Mouse (Mus musculus) heart, adult 2 months (tissue): ENCODE measurements at regions not wholly inside any gene's neighbourhood (a gene's known extent, or its start where the extent isn't known, plus 50 kb on each side); places are given as distances from the start of the nearest gene placed in this dataset.

Experiments used
- DNase-seq, 2 experiments: peaks; one replicate each; pipeline ENCODE4 v3.0.0; 2021
- H3K27ac ChIP-seq: fragments of 200-600 bp; 2 replicates; pipeline ENCODE4 v1.8.1; 2022
- H3K27me3 ChIP-seq: fragments of 200-500 bp; 2 replicates; pipeline ENCODE4 v1.6.1; 2012; ENCODE audit warnings: mild to moderate bottlenecking, low read length, inconsistent platforms, mixed read lengths; ENCODE audit not compliant: control insufficient read depth, insufficient read depth
- H3K36me3 ChIP-seq: fragments of 200-500 bp; 2 replicates; pipeline ENCODE4 v1.6.1; 2012; ENCODE audit warnings: low read length, inconsistent platforms; ENCODE audit not compliant: control insufficient read depth, insufficient read depth
- H3K4me1 ChIP-seq: fragments of 200-500 bp; 2 replicates; pipeline ENCODE4 v1.6.1; 2011; ENCODE audit warnings: low read length; ENCODE audit not compliant: control insufficient read depth, insufficient read depth
- H3K4me3 ChIP-seq: fragments of 200-600 bp; 2 replicates; pipeline ENCODE4 v1.8.1; 2022
- H3K79me2 ChIP-seq: fragments of 200-500 bp; replicated peaks from 2 replicates; pipeline ENCODE4 v1.6.1; 2012; ENCODE audit warnings: mild to moderate bottlenecking, inconsistent platforms, low read length, moderate library complexity, mixed read lengths; ENCODE audit not compliant: control insufficient read depth, insufficient read depth
- H3K9ac ChIP-seq: fragments of 200-500 bp; 2 replicates; pipeline ENCODE4 v1.6.1; 2012; ENCODE audit warnings: low read depth, mild to moderate bottlenecking, control low read depth, inconsistent platforms, low read length, mixed read lengths
- CTCF ChIP-seq: fragments of 200-600 bp; IDR thresholded peaks from 2 replicates; pipeline ENCODE4 v1.8.1; 2022; ENCODE audit warnings: antibody characterized with exemption, mild to moderate bottlenecking, moderate library complexity
- EP300 ChIP-seq: fragments of 200-500 bp; IDR thresholded peaks from 2 replicates; pipeline ENCODE4 v1.6.1; 2011; ENCODE audit warnings: low read depth, low read length, control low read depth; ENCODE audit not compliant: insufficient read depth
- POLR2A ChIP-seq: fragments of 200-500 bp; IDR thresholded peaks from 2 replicates; pipeline ENCODE4 v1.6.1; 2011; ENCODE audit warnings: mild to moderate bottlenecking, low read depth, low read length, control low read depth; ENCODE audit not compliant: insufficient read depth
- WGBS: fragments of 180-500 bp; shearing (Covaris S2); methylation state at CpG from one replicate; pipeline ENCODE4 v1.1.7; 2018; 5-methylcytosine and 5-hydroxymethylcytosine counted together
- intact Hi-C: fragments of 180-260 bp; cut with DNase I; formaldehyde crosslinking; loops from one replicate; pipeline ENCODE4 v1.15.1; 2025

GRCm38 (mm10) chr7:70698986-70699385, 332.5 kb upstream of the Nr2f2 start:
- H3K79me2 ChIP-seq: no peaks in the 10 kb centered on the region
- TF ChIP-seq EP300 (no peak), POLR2A (no peak), CTCF (no peak)
- no peak overlapping the region for H3K9ac ChIP-seq
- H3K27ac ChIP-seq: no peak overlapping the region
- WGBS: 63% methylated on average over 2 of the region's 2 CpGs
- no peak overlapping the region for H3K4me3 ChIP-seq
- no peaks in the 10 kb centered on the region for H3K4me1 ChIP-seq
- intact Hi-C loops: no loop called here
- no peaks in the 10 kb centered on the region for H3K36me3 ChIP-seq
- no peaks in the 10 kb centered on the region for H3K27me3 ChIP-seq
- no peak for DNase-seq

- no peak overlapping the region for H3K4me3 ChIP-seq
- no peak overlapping the region for H3K9ac ChIP-seq
- H3K79me2 ChIP-seq: no peaks in the 10 kb centered on the region
- intact Hi-C loops: no loop called here
- TF ChIP-seq POLR2A (no peak), CTCF (no peak), EP300 (no peak)
- DNase-seq: no peak
- no peaks in the 10 kb centered on the region for H3K4me1 ChIP-seq
- no peaks in the 10 kb centered on the region for H3K27me3 ChIP-seq
- WGBS: 66% methylated on average over 4 of the region's 4 CpGs
- H3K36me3 ChIP-seq: no peaks in the 10 kb centered on the region
- no peak overlapping the region for H3K27ac ChIP-seq
These were observed 325.6 kb upstream of the Nr2f2 start for GRCm38 (mm10) chr7:70692160-70692559.

- Histone ChIP-seq H3K36me3 (no peaks in the 10 kb centered on the region), H3K27ac (no peak overlapping the region), H3K4me3 (no peak overlapping the region), H3K27me3 (no peaks in the 10 kb centered on the region), H3K4me1 (no peaks in the 10 kb centered on the region), H3K79me2 (no peaks in the 10 kb centered on the region), H3K9ac (no peak overlapping the region)
- intact Hi-C loops: no loop called here
- TF ChIP-seq CTCF (no peak), POLR2A (no peak), EP300 (no peak)
- DNase-seq: no peak
- WGBS: 65% methylated on average over 7 of the region's 7 CpGs
These were observed 324.3 kb upstream of the Nr2f2 start for GRCm38 (mm10) chr7:70690845-70691244.

- intact Hi-C loops: no loop called here
- WGBS: 92% methylated on average over 2 of the region's 2 CpGs
These were observed 302.5 kb upstream of the Nr2f2 start for GRCm38 (mm10) chr7:70669065-70669464.

GRCm38 (mm10) chr7:70660162-70660561, 293.6 kb upstream of the Nr2f2 start:
- no peak for DNase-seq
- no peaks in the 10 kb centered on the region for H3K79me2 ChIP-seq
- H3K4me1 ChIP-seq: no peaks in the 10 kb centered on the region
- no peaks in the 10 kb centered on the region for H3K27me3 ChIP-seq
- no peak overlapping the region for H3K27ac ChIP-seq
- no peak overlapping the region for H3K4me3 ChIP-seq
- intact Hi-C loops: no loop called here
- WGBS: 76% methylated on average over 5 of the region's 5 CpGs
- no peak for TF ChIP-seq EP300
- TF ChIP-seq CTCF: no peak
- TF ChIP-seq POLR2A: no peak
- no peak overlapping the region for H3K9ac ChIP-seq
- H3K36me3 ChIP-seq: no peaks in the 10 kb centered on the region

More at GRCm38 (mm10) chr7:70669065-70669464, 302.5 kb upstream of the Nr2f2 start:
- H3K4me3 ChIP-seq: no peak overlapping the region
- no peaks in the 10 kb centered on the region for H3K36me3 ChIP-seq
- no peaks in the 10 kb centered on the region for H3K79me2 ChIP-seq
- H3K9ac ChIP-seq: no peak overlapping the region
- H3K27me3 ChIP-seq: no peaks in the 10 kb centered on the region
- no peak overlapping the region for H3K27ac ChIP-seq
- H3K4me1 ChIP-seq: no peaks in the 10 kb centered on the region
- TF ChIP-seq CTCF: no peak
- no peak for TF ChIP-seq EP300
- DNase-seq: no peak

- Histone ChIP-seq H3K4me1 (no peaks in the 10 kb centered on the region), H3K4me3 (no peak overlapping the region), H3K27ac (no peak overlapping the region), H3K36me3 (no peaks in the 10 kb centered on the region), H3K79me2 (no peaks in the 10 kb centered on the region), H3K27me3 (no peaks in the 10 kb centered on the region), H3K9ac (no peak overlapping the region)
- TF ChIP-seq POLR2A (no peak), CTCF (no peak), EP300 (no peak)
- no peak for DNase-seq
- 74% methylated on average over 8 of the region's 8 CpGs for WGBS
- intact Hi-C loops: no loop called here
These were observed 283.3 kb upstream of the Nr2f2 start for GRCm38 (mm10) chr7:70649760-70650377.
